Mouse (Mus musculus): ENCODE data around the gene Trim71. TPM values are rescaled to one million over a fixed set of nuclear protein-coding genes. Genes with fewer than 3 reads are reported as not detected.

Trim71 gene
- polyA plus RNA-seq, 2 experiments from 2014 or later: 0.07 TPM; not detected in 1

DNA sequence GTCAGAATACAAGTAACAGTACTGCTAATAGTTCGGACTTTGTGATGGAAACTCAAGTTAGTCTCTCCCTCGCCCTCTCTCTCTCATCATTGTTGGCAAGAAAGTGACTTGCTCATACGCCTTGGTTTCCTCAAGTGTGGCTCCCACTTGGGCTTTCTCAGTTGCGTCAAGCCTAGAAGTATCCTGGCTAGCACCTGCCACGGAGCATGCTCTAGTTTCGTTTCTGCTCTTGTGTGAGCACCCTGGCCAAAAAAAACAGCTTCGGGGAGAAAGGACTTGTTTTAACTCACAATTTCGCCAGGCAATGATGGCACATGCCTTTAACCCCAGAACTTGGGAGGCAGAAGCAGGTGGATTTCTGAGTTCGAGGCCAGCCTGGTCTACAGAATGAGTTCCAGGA, 87.2 kb downstream of the Trim71 start:
- ATAC-seq: peak; percentile 12

DNA sequence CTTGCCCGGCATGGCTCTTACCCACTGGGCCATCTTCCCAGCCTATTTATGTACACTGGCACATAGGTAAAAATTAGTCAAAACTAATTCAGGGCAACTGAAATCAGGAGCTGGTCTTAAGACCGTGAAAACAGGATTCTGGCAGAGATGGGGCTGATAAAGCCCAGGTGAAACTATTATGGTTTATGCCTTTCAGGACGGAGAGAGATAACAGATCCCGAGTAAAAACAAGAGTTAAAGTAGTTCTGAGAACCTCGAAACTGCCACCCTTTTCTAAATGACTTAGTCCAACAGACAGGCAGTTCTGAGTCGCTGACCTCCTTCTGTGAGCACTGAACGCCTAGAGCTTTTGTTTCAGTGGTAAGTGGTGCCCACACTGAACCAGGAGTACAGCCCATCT, 92.3 kb downstream of the Trim71 start:
- ATAC-seq: no peak

DNA sequence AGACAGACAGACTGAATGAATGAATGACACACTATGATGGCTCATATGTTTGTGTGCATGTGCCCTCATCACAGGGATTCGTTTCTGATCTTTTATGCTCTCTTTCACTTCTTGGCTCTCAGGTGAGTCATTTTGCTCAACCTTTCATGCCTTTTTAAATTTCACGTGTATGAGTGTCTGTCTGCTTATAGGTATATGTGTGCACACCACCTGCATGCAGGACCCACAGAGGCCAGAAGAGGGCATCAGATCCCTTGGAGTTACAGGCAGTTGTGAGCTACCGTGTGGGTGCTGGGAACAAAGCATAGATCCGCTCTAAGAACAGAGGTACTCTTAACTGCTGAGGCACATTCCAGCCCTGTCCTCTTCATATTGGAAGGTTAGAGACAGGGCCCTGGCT, 95.5 kb downstream of the Trim71 start:
- ATAC-seq: no peak

DNA sequence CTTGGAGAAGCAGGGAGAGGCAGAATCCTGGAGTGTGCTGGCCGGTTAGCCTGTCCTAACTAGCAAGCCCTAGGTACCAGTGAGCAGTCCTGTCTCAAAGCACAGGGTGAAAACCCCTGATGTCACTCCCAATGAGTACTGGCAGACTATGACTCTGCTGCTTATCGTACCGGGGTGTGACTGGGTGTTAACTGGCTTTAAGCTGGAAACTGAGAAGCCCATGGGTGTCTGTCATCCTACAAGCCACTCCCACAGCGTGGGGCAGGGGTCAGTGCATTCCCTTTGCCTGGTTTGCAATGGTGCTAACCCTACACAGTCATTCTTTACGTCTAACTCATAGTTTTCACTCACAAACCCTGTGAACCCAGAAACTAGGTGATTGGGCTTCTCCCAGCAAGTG, 96.0 kb downstream of the Trim71 start:
- no peak for ATAC-seq

DNA sequence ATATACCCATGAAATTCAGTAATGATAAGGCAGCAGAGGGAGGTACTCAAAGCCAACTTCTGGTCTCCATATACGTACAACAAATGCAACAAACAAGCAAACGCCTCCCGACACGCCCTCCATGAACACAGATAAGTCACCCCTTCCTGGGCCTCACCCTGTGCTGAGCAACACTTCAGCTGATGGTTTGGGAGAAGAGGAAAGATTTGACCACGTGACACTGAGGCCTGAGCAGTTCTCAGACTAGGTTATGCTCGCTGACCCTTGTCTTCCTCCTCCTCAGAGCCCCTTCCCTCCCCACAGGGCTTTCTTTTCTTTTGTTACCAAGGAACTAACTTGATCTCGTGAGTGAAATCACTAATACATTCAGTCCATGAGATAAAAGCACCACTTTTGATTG, 97.3 kb downstream of the Trim71 start:
- no peak for ATAC-seq

DNA sequence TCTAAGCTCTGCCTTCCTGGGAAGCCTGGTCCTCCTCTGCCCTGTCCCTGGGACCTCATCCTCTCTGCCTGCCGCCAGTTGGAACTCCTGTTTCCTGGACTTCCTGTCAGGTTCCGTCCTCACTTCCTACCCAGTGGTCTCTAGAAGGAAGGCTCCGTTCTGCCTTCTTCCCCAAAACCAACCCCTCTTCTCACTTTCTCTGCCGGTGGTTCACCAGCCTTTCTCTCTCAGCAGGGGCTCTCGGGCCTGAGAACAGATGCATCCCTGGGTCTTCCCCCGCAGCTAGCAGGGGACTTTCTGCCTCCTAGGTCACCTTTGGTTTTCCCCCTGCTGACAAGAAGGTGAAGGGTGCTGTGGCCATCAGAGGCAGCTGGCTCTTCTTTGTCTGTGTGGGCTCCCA, 98.7 kb downstream of the Trim71 start:
- ATAC-seq: no peak

DNA sequence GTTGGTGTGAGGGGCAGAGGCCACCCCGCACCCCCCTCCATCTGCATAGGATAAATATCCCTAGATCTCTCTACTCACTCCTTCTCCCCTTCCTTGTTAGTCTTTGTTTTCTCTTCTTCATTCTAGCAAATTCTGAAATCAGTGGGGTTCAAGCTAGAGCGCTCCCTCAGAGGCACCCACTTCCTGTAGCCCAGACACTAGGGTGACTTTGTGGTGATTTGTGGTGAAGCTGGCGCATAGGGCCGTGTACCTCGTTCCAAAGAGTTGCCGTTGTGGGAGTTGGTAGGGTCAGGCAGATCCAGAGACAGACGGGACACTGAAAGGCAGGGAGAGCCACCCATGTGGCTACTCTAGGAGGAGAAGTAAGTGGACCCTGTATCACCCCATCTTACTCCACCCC, 101.6 kb downstream of the Trim71 start:
- peak; percentile 70 for ATAC-seq

DNA sequence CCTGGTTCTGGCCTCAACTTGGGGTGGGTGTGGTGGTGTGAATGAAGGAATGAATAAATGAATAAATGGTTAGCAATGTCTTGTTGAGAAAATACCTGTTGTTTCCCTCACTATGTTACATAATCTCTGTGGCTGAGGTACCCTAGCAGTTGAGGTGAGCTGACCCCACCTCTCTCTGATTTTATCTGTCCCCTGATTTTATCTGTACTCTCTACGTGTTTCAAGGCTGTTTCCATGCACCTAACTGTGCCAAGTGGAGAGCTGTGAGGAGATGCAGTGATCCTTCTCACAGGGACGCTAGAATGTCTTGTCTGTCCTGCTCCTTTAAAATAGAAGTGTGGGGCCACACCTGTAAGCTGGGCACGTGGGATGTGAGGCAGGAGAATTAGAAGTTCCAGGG, 105.7 kb downstream of the Trim71 start:
- no peak for ATAC-seq

Other genes starting within 250 kb of the Trim71 start
- gene Bcl2a1c, start 234.2 kb downstream of the Trim71 start, polyA plus RNA-seq (2017; shearing (Covaris generic)): 1 to 10 TPM in 1 of 2 experiments, not detected in 1; 1.7 TPM
- 1 to 10 TPM; 3.5 to 5.1 TPM for gene Crtap, start 173.7 kb downstream of the Trim71 start, polyA plus RNA-seq (2017; shearing (Covaris generic))
- gene Glb1, start 163.3 kb downstream of the Trim71 start, polyA plus RNA-seq (2017; shearing (Covaris generic)): 10 to 100 TPM; 32.1 to 32.4 TPM
- gene Tmppe, start 163.3 kb downstream of the Trim71 start, polyA plus RNA-seq (2017; shearing (Covaris generic)): 10 to 100 TPM in 1 of 2 experiments, 1 to 10 TPM in 1; 9.1 to 14.3 TPM
- 10 to 100 TPM; 33.0 to 42.8 TPM for gene Ccr4, start 59.5 kb downstream of the Trim71 start, polyA plus RNA-seq (2017; shearing (Covaris generic))
- gene C130032M10Rik, start 48.7 kb downstream of the Trim71 start, polyA plus RNA-seq (2017; shearing (Covaris generic)): not detected
- 10 to 100 TPM; 20.6 to 27.2 TPM for gene Cnot10, start 75.8 kb upstream of the Trim71 start, polyA plus RNA-seq (2017; shearing (Covaris generic))
- gene Dync1li1, start 124.4 kb upstream of the Trim71 start, polyA plus RNA-seq (2017; shearing (Covaris generic)): 10 to 100 TPM; 43.8 to 48.4 TPM
- 10 to 100 TPM; 77.1 to 88.5 TPM for gene Cmtm6, start 166.7 kb upstream of the Trim71 start, polyA plus RNA-seq (2017; shearing (Covaris generic))
- 100 to 1,000 TPM in 1 of 2 experiments, 10 to 100 TPM in 1; 90.6 to 114 TPM for gene Cmtm7, start 217.5 kb upstream of the Trim71 start, polyA plus RNA-seq (2017; shearing (Covaris generic))